ENCODE assay signal across 23 mouse cellular contexts in the genomic region with DNA sequence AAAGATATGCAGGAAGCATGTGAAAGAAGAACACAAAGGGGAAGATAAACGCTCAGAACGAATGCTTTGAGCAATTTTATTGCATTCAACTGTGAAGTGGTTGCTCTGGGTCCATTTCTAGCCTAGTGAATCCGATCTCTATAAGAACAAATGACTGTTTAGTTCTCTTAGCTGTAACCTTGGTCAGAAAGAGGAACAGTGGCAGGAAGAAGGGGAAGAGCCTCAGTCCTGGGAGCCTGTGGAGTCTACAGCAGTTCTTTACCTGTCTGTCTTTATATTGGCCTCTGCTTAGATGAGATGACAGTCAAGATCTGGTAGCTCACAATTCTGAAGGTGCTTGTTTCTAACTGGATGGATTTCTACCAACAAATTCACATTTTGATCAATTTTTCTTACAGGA. TPM values are rescaled to one million over a fixed set of nuclear protein-coding genes. Genes with fewer than 3 reads are reported as not detected.
A peak's percentile ranks its signal among the peaks of the same experiment; 100 is the strongest.
DNase-seq lines count a peak whose midpoint lies in the region; ATAC-seq lines count a peak whose summit lies in the region.
"Had no signal": no experiment of that assay in that cellular context is flagged by ENCODE, and none has a peak within 500 bp of the region (broad histone marks: within the 10 kb centered on the region; RNA-seq: fewer than 3 reads in every experiment).

No protein-coding gene starts in this region.

- H3K36me3 ChIP-seq in splenic B cell, adult 2 months (ENCODE audit: control insufficient read depth, insufficient read depth, low read length, poor library complexity, severe bottlenecking), result no peaks in the 10 kb centered on the region
- H3K36me3 ChIP-seq: embryonic facial prominence, embryonic 13.5 days; embryonic facial prominence, embryonic 15.5 days; forebrain, embryonic 15.5 days had no signal

- ATAC-seq in common myeloid progenitor, adult 5-6 weeks (replicated peaks; ENCODE audit: low read depth, poor library complexity, severe bottlenecking), result peak; percentile 75
- peak; percentile 78 to 87 for ATAC-seq in hematopoietic stem cell, adult 5-6 weeks (replicated peaks in 1 of 2; ENCODE audit: insufficient read depth in 1 of 2, low FRiP score in 2 of 2, low TSS enrichment in 1 of 2, low read depth in 1 of 2, poor library complexity in 2 of 2, severe bottlenecking in 2 of 2)
- peak; percentile 85 for ATAC-seq in megakaryocyte progenitor cell, adult 5-6 weeks (replicated peaks; ENCODE audit: poor library complexity)
- no peak for ATAC-seq in erythroblast, adult 5-6 weeks (replicated peaks; ENCODE audit: low FRiP score, poor library complexity, severe bottlenecking)
- ATAC-seq: forebrain, embryonic 13.5 days; forebrain, embryonic 15.5 days; forebrain, postnatal 0 days had no signal

- H3K27me3 ChIP-seq in splenic B cell, adult 2 months (ENCODE audit: control insufficient read depth, insufficient read depth, low read length, poor library complexity, severe bottlenecking), result no peaks in the 10 kb centered on the region
- H3K27me3 ChIP-seq: embryonic facial prominence, embryonic 13.5 days; embryonic facial prominence, embryonic 15.5 days; forebrain, embryonic 13.5 days; forebrain, embryonic 15.5 days had no signal

- peak; percentile 25 for DNase-seq in splenic B cell, adult 2 months (ENCODE audit: low read depth, low spot score)
- DNase-seq in lung, postnatal 36 days, result no peak
- DNase-seq in ovary, adult 18-20 months (ENCODE audit: low spot score), result no peak
- DNase-seq in thymus, postnatal 10 days (ENCODE audit: low spot score in 2 of 2), result no peak
- DNase-seq: adrenal gland, adult 2 months; adrenal gland, postnatal 10 days; adrenal gland, postnatal 25 days; cerebellum, adult 11-12 months; cerebellum, adult 2 months; cerebellum, adult 9-10 months; cerebellum, postnatal 10 days; cerebellum, postnatal 25 days; embryo, embryonic 11 days; forebrain, postnatal 0 days had no signal

RNA-seq across cellular contexts. Expression of gene Pkib, which starts 56.2 kb away (rescaled TPM):
- total RNA-seq in common myeloid progenitor, adult 5-6 weeks (2017), result 5.9 and 11.9 TPM in 2 replicates
- total RNA-seq in hematopoietic stem cell, adult 5-6 weeks (2017), result 6.1 and 8.4 TPM in 2 replicates
- total RNA-seq in megakaryocyte progenitor cell, adult 5-6 weeks (2015), result 22.1 and 23.6 TPM in 2 replicates
- total RNA-seq in megakaryocyte progenitor cell, adult 5-6 weeks (2017), result 12.7 and 14.4 TPM in 2 replicates
- 0.84 and 5.0 TPM in 2 replicates for total RNA-seq in erythroblast, adult 5-6 weeks (2015; ENCODE audit: low replicate concordance)
- 0.43 and 2.6 TPM in 2 replicates for total RNA-seq in erythroblast, adult 5-6 weeks (2017; ENCODE audit: low replicate concordance)
- total RNA-seq: MEL had no signal
